ENCODE assay signal across 9 mouse cellular contexts in the genomic region with DNA sequence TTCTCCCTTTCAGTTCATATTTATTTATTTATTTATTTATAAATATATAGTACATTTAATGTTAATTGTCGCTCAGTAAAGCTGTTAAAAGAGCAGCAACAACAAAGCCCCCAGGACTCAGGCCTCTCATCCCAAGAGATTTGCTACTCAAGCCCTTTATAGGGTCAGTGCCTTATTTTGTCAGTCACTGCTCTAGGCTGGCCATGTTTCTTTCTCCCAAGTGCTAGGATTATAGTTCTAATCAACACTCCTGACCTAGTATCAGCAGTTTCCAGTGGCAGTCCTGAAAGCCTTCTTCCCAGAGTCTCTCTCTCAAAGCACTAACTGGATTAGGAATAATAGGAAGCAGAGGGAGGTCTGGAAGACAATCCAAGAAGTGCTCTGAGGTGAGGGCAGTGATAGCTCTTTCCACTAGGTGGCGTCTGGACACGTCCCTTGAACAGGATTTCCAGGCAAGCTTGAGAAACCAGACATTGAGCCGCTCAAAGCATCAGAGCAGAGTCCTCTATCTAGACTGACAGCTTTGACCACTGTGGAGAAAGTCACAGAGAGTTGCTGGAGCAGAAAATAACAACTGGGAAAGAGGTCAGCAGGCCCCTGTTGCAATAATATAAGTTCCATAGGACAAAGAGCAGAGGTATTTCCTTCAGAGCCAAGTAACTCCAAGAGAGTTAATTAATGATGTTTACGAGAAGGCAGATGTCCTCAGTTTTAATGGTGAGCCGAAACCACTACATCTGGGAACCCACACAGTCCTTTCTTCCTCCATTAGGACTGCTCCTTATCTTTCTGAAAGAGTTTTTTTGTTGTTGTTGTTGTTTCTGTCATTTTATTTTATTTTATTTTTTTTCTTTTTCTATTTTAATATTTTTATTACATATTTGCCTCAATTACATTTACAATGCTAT. TPM values are rescaled to one million over a fixed set of nuclear protein-coding genes. Genes with fewer than 3 reads are reported as not detected.
DNase-seq lines count a peak whose midpoint lies in the region; ATAC-seq lines count a peak whose summit lies in the region.
"Had no signal": no experiment of that assay in that cellular context is flagged by ENCODE, and none has a peak within 500 bp of the region (broad histone marks: within the 10 kb centered on the region; RNA-seq: fewer than 3 reads in every experiment).

No protein-coding gene starts in this region.

- intact Hi-C loops in left cerebral cortex, postnatal 4 days (cut with DNase I): no loop called here

- no peak overlapping the region for H3K9ac ChIP-seq in midbrain, embryonic 14.5 days (replicated peaks; ENCODE audit: low read length)
- H3K9ac ChIP-seq in stomach, embryonic 14.5 days (replicated peaks; ENCODE audit: low read depth, low read length): no peak overlapping the region
- H3K9ac ChIP-seq: embryonic facial prominence, embryonic 13.5 days had no signal

- 32% methylated on average over 6 of the region's 6 CpGs for WGBS in midbrain, embryonic 14.5 days
- WGBS in stomach, embryonic 14.5 days: 27% methylated on average over 6 of the region's 6 CpGs

- H3K4me1 ChIP-seq in midbrain, embryonic 14.5 days (ENCODE audit: control insufficient read depth, insufficient read depth, low read length): no peaks in the 10 kb centered on the region
- H3K4me1 ChIP-seq in stomach, embryonic 14.5 days (ENCODE audit: control insufficient read depth, insufficient read depth, low read length): no peaks in the 10 kb centered on the region
- H3K4me1 ChIP-seq: embryonic facial prominence, embryonic 13.5 days had no signal

- H3K27ac ChIP-seq in midbrain, embryonic 14.5 days (replicated peaks; ENCODE audit: low read depth, low read length): no peak overlapping the region
- H3K27ac ChIP-seq in stomach, embryonic 14.5 days (ENCODE audit: low read length): no peak overlapping the region
- H3K27ac ChIP-seq: embryonic facial prominence, embryonic 13.5 days had no signal

- H3K4me3 ChIP-seq in midbrain, embryonic 14.5 days (replicated peaks; ENCODE audit: low read depth, low read length): no peak overlapping the region
- no peak overlapping the region for H3K4me3 ChIP-seq in stomach, embryonic 14.5 days (ENCODE audit: low read depth, low read length)
- H3K4me3 ChIP-seq: embryonic facial prominence, embryonic 13.5 days had no signal

- ATAC-seq in midbrain, embryonic 14.5 days (ENCODE audit: low FRiP score, low TSS enrichment): peak; percentile 86
- ATAC-seq in stomach, embryonic 14.5 days (ENCODE audit: insufficient number of reproducible peaks, insufficient read depth, low FRiP score, low read depth): peak; percentile 46; the same call in 1 of the 2 replicates

- no peaks in the 10 kb centered on the region for H3K9me3 ChIP-seq in midbrain, embryonic 14.5 days (ENCODE audit: control insufficient read depth, low read length)
- no peaks in the 10 kb centered on the region for H3K9me3 ChIP-seq in stomach, embryonic 14.5 days (ENCODE audit: control insufficient read depth, low read depth, low read length)
- H3K9me3 ChIP-seq: embryonic facial prominence, embryonic 13.5 days had no signal

- DNase-seq in 416B (ENCODE audit: low read depth): peak; percentile 57
- peak; percentile 37 to 83 for DNase-seq in adrenal gland, adult (ENCODE audit: inconsistent age in 2 of 2, low spot score in 1 of 2)
- DNase-seq in embryo, embryonic 10.5 days (ENCODE audit: low spot score): peak; percentile 91
- peak; percentile 20 for DNase-seq in gastrocnemius, postnatal 25 days
- peak; percentile 74 for DNase-seq in kidney, adult 18-20 months
- DNase-seq in left cerebral cortex, postnatal 4 days: peak; percentile 58
- DNase-seq in midbrain, embryonic 14.5 days: peak; percentile 90

- H3K27me3 ChIP-seq in midbrain, embryonic 14.5 days (ENCODE audit: control insufficient read depth, insufficient read depth, low read length): no peaks in the 10 kb centered on the region
- no peaks in the 10 kb centered on the region for H3K27me3 ChIP-seq in stomach, embryonic 14.5 days (ENCODE audit: control insufficient read depth, insufficient read depth, low read length)
- H3K27me3 ChIP-seq: embryonic facial prominence, embryonic 13.5 days had no signal

- no peaks in the 10 kb centered on the region for H3K36me3 ChIP-seq in midbrain, embryonic 14.5 days (ENCODE audit: control insufficient read depth, insufficient read depth, low read length)
- H3K36me3 ChIP-seq in stomach, embryonic 14.5 days (ENCODE audit: control insufficient read depth, insufficient read depth, low read length): no peaks in the 10 kb centered on the region
- H3K36me3 ChIP-seq: embryonic facial prominence, embryonic 13.5 days had no signal

- no peak overlapping the region for H3K4me2 ChIP-seq in midbrain, embryonic 14.5 days (ENCODE audit: low read length)
- no peak overlapping the region for H3K4me2 ChIP-seq in stomach, embryonic 14.5 days (replicated peaks; ENCODE audit: low read depth, low read length)
- H3K4me2 ChIP-seq: embryonic facial prominence, embryonic 13.5 days had no signal

RNA-seq across cellular contexts. Expression of a gene that starts 39.9 kb away (rescaled TPM):
- total RNA-seq in gastrocnemius, postnatal 25 days (2021): 1 to 10 TPM in 1 of 2 experiments, not detected in 1; 1.3 TPM
- under 1 TPM in 1 of 2 experiments, not detected in 1; 0.58 TPM for total RNA-seq in left cerebral cortex, postnatal 4 days (2021)
- polyA plus RNA-seq in midbrain, embryonic 14.5 days (2014; fragmentation: Nextera tagmentation; extraction: Ambion mirVana): not detected in 2 replicates
- polyA plus RNA-seq in stomach, embryonic 14.5 days (2014; fragmentation: Nextera tagmentation; extraction: Ambion mirVana): 0.42 and 1.00 TPM in 2 replicates

Comparison
In these comparisons a context has a peak if more than half of its experiments do, and no peak if none do; other contexts are left out.
1. DNase-seq: peak in every context shown above with its lines; median percentile 91 in embryo, embryonic 10.5 days; 90 in midbrain, embryonic 14.5 days; 74 in kidney, adult 18-20 months; 60 in adrenal gland, adult; 58 in left cerebral cortex, postnatal 4 days; 57 in 416B; 20 in gastrocnemius, postnatal 25 days.